Mouse (Mus musculus) CH12.LX (cell line): ENCODE measurements around the gene Plch2. TPM values are rescaled to one million over a fixed set of nuclear protein-coding genes. Genes with fewer than 3 reads are reported as not detected.

Experiments used
- DNase-seq: peaks from one replicate; pipeline ENCODE4 v3.0.0-alpha.2; 2013; ENCODE audit errors: extremely low read depth
- H3K27ac ChIP-seq: 2 replicates; pipeline ENCODE4 v1.5.1; 2012; ENCODE audit warnings: low read depth, mild to moderate bottlenecking, control low read depth, moderate library complexity; ENCODE audit not compliant: insufficient read depth
- H3K27me3 ChIP-seq: replicated peaks from 2 replicates; pipeline ENCODE3; 2012; ENCODE audit warnings: inconsistent platforms
- H3K36me3 ChIP-seq, 2 experiments: replicated peaks in 1 of 2; 2 replicates each; pipeline versions ENCODE3 to v1.6.1; 2012; ENCODE audit warnings: inconsistent platforms in 1 of 2, low read length in 1 of 2, mild to moderate bottlenecking in 1 of 2, mixed read lengths in 1 of 2, moderate library complexity in 1 of 2; ENCODE audit not compliant: control insufficient read depth in 1 of 2, insufficient read depth in 1 of 2
- H3K4me1 ChIP-seq, 2 experiments: 2 replicates each; pipeline ENCODE4 v1.6.1; 2012; ENCODE audit warnings: inconsistent platforms in 1 of 2, moderate library complexity in 1 of 2; ENCODE audit not compliant: insufficient read depth in 2 of 2, control insufficient read depth in 1 of 2
- H3K4me2 ChIP-seq: 2 replicates; pipeline ENCODE4 v1.6.1; 2012; ENCODE audit warnings: low read depth, mild to moderate bottlenecking, control low read depth; ENCODE audit not compliant: poor library complexity, insufficient read depth, severe bottlenecking
- H3K4me3 ChIP-seq, 3 experiments: fragments of 150-350 bp in 1 of 3; sonication (generic) in 1 of 3; replicated peaks in 1 of 3; 2 replicates each; pipeline versions ENCODE3 to v1.5.1; 2011 to 2012; ENCODE audit warnings: low read depth in 2 of 3, low read length in 2 of 3, mild to moderate bottlenecking in 2 of 3, moderate library complexity in 2 of 3, control low read depth in 1 of 3, improper control_type of control experiment in 1 of 3, inconsistent platforms in 1 of 3, mixed read lengths in 1 of 3; ENCODE audit not compliant: poor library complexity in 1 of 3
- H3K79me2 ChIP-seq: replicated peaks from 2 replicates; pipeline ENCODE4 v1.6.1; 2012; ENCODE audit warnings: mild to moderate bottlenecking, moderate library complexity; ENCODE audit not compliant: control insufficient read depth, poor library complexity, insufficient read depth, severe bottlenecking; ENCODE audit errors: extremely low read depth
- H3K9ac ChIP-seq: 2 replicates; pipeline ENCODE4 v1.6.1; 2012; ENCODE audit warnings: low read depth, mild to moderate bottlenecking, control low read depth, moderate library complexity; ENCODE audit not compliant: insufficient read depth
- H3K9me3 ChIP-seq: replicated peaks from 2 replicates; pipeline ENCODE3; 2012; ENCODE audit warnings: low read length, inconsistent platforms, mixed read lengths
- BHLHE40 ChIP-seq: IDR thresholded peaks from 2 replicates; pipeline ENCODE4 v1.6.1; 2011; ENCODE audit warnings: mild to moderate bottlenecking, low read depth, low read length, improper control_type of control experiment
- CHD1 ChIP-seq: IDR thresholded peaks from 2 replicates; pipeline ENCODE4 v1.6.1; 2012; ENCODE audit warnings: low read depth, low read length, improper control_type of control experiment, inconsistent platforms
- E2F4 ChIP-seq: IDR thresholded peaks from 2 replicates; pipeline ENCODE4 v1.6.1; 2011; ENCODE audit warnings: low read depth, low read length, improper control_type of control experiment; ENCODE audit not compliant: insufficient replicate concordance
- ELF1 ChIP-seq: IDR thresholded peaks from 2 replicates; pipeline ENCODE4 v1.6.1; 2014; ENCODE audit warnings: low read depth, mild to moderate bottlenecking, inconsistent platforms, low read length, improper control_type of control experiment
- EP300 ChIP-seq: IDR thresholded peaks from 2 replicates; pipeline ENCODE4 v1.6.1; 2011; ENCODE audit warnings: low read length, improper control_type of control experiment
- ETS1 ChIP-seq: conservative IDR thresholded peaks from 2 replicates; pipeline ENCODE4 v1.6.1; 2012; ENCODE audit warnings: low read depth, mild to moderate bottlenecking, inconsistent platforms, low read length, improper control_type of control experiment, moderate library complexity
- IRF4 ChIP-seq: IDR thresholded peaks from 2 replicates; pipeline ENCODE4 v1.6.1; 2014; ENCODE audit warnings: low read depth, mild to moderate bottlenecking, inconsistent platforms, low read length, improper control_type of control experiment
- JUN ChIP-seq: IDR thresholded peaks from 2 replicates; pipeline ENCODE4 v1.6.1; 2011; ENCODE audit warnings: low read depth, mild to moderate bottlenecking, low read length, improper control_type of control experiment, moderate library complexity; ENCODE audit not compliant: insufficient read depth
- JUND ChIP-seq: conservative IDR thresholded peaks from 2 replicates; pipeline ENCODE4 v1.6.1; 2011; ENCODE audit warnings: low read depth, low read length, improper control_type of control experiment
- KAT2A ChIP-seq: IDR thresholded peaks from 2 replicates; pipeline ENCODE4 v1.6.1; 2012; ENCODE audit warnings: low read length, improper control_type of control experiment, inconsistent platforms; ENCODE audit not compliant: insufficient replicate concordance
- MAFK ChIP-seq: IDR thresholded peaks from 2 replicates; pipeline ENCODE4 v1.6.1; 2011; ENCODE audit warnings: low read length, improper control_type of control experiment; ENCODE audit not compliant: insufficient replicate concordance
- MAX ChIP-seq: IDR thresholded peaks from 2 replicates; pipeline ENCODE4 v1.6.1; 2011; ENCODE audit warnings: low read length, improper control_type of control experiment
- MAZ ChIP-seq: IDR thresholded peaks from 2 replicates; pipeline ENCODE4 v1.6.1; 2012; ENCODE audit warnings: low read depth, mild to moderate bottlenecking, inconsistent platforms, low read length, improper control_type of control experiment, moderate library complexity
- MEF2A ChIP-seq: IDR thresholded peaks from 2 replicates; pipeline ENCODE4 v1.6.1; 2014; ENCODE audit warnings: low read depth, mild to moderate bottlenecking, inconsistent platforms, low read length, improper control_type of control experiment, borderline replicate concordance
- MXI1 ChIP-seq: IDR thresholded peaks from 2 replicates; pipeline ENCODE4 v1.6.1; 2011; ENCODE audit warnings: mild to moderate bottlenecking, low read depth, low read length, improper control_type of control experiment
- MYC ChIP-seq: IDR thresholded peaks from 2 replicates; pipeline ENCODE4 v1.6.1; 2011; ENCODE audit warnings: low read depth, mild to moderate bottlenecking, improper control_type of control experiment, low read length
- NELFE ChIP-seq: IDR thresholded peaks from 2 replicates; pipeline ENCODE4 v1.6.1; 2011; ENCODE audit warnings: low read depth, low read length, improper control_type of control experiment
- NRF1 ChIP-seq: IDR thresholded peaks from 2 replicates; pipeline ENCODE4 v1.6.1; 2014; ENCODE audit warnings: low read depth, mild to moderate bottlenecking, inconsistent platforms, low read length, improper control_type of control experiment, moderate library complexity
- PAX5 ChIP-seq: IDR thresholded peaks from 2 replicates; pipeline ENCODE4 v1.6.1; 2012; ENCODE audit warnings: low read length, inconsistent platforms, mixed read lengths
- POLR2A ChIP-seq: IDR thresholded peaks from 2 replicates; pipeline ENCODE4 v1.6.1; 2011; ENCODE audit warnings: low read depth, mild to moderate bottlenecking, improper control_type of control experiment, low read length
- POLR2AphosphoS2 ChIP-seq: IDR thresholded peaks from 2 replicates; pipeline ENCODE4 v1.6.1; 2011; ENCODE audit warnings: low read depth, low read length, improper control_type of control experiment
- RAD21 ChIP-seq: IDR thresholded peaks from 2 replicates; pipeline ENCODE4 v1.6.1; 2011; ENCODE audit warnings: low read depth, mild to moderate bottlenecking, low read length, improper control_type of control experiment, moderate library complexity
- SIN3A ChIP-seq: IDR thresholded peaks from 2 replicates; pipeline ENCODE4 v1.6.1; 2012; ENCODE audit warnings: low read length, improper control_type of control experiment, inconsistent platforms
- SMC3 ChIP-seq: IDR thresholded peaks from 2 replicates; pipeline ENCODE4 v1.6.1; 2011; ENCODE audit warnings: low read depth, low read length, improper control_type of control experiment
- UBTF ChIP-seq: IDR thresholded peaks from 2 replicates; pipeline ENCODE4 v1.6.1; 2012; ENCODE audit warnings: low read depth, mild to moderate bottlenecking, inconsistent platforms, low read length, improper control_type of control experiment, moderate library complexity
- USF1 ChIP-seq: IDR thresholded peaks from 2 replicates; pipeline ENCODE4 v1.6.1; 2014; ENCODE audit warnings: low read depth, mild to moderate bottlenecking, inconsistent platforms, low read length, improper control_type of control experiment
- USF2 ChIP-seq: conservative IDR thresholded peaks from 2 replicates; pipeline ENCODE4 v1.6.1; 2011; ENCODE audit warnings: low read depth, low read length, improper control_type of control experiment
- ZC3H11A ChIP-seq: IDR thresholded peaks from 2 replicates; pipeline ENCODE4 v1.6.1; 2012; ENCODE audit warnings: low read depth, mild to moderate bottlenecking, inconsistent platforms, low read length, improper control_type of control experiment
- ZMIZ1 ChIP-seq: IDR thresholded peaks from 2 replicates; pipeline ENCODE4 v1.6.1; 2012; ENCODE audit warnings: low read depth, mild to moderate bottlenecking, inconsistent platforms, low read length, improper control_type of control experiment
- ZNF384 ChIP-seq: IDR thresholded peaks from 2 replicates; pipeline ENCODE4 v1.6.1; 2012; ENCODE audit warnings: low read depth, low read length, improper control_type of control experiment, inconsistent platforms
- dilution Hi-C: fragments of 300-500 bp; cut with MboI; formaldehyde crosslinking; loops from 2 replicates; pipeline ENCODE4 v1.14.3; 2020; ENCODE audit warnings: low sequenced_read_pairs; ENCODE audit not compliant: extremely low pct_unique_long_range_greater_than_20kb, extremely low pct_ligation_motif_present
- in situ Hi-C: fragments of 300-500 bp; cut with MboI; formaldehyde crosslinking; loops from 3 replicates; pipeline ENCODE4 v1.14.3; 2019; ENCODE audit warnings: low sequenced_read_pairs, low pct_ligation_motif_present, low pct_unique_long_range_greater_than_20kb, mixed read lengths
- polyA plus RNA-seq: library from polyadenylated mRNA; unstranded; fragments of >175 nt; gene quantifications from 2 replicates; pipeline ENCODE4 v1.2.1, GENCODE M21; 2012; ENCODE audit warnings: low read depth; ENCODE audit not compliant: insufficient read length
- total RNA-seq, 2 experiments: library from RNA; depleted of rRNA; stranded (reverse); fragments of 300-350 nt in 1 of 2; fragments of >200 nt in 1 of 2; gene quantifications; 2 replicates each; pipeline ENCODE4 v1.2.3; 2012 to 2014

The Plch2 gene
- total and polyA plus RNA-seq, 3 experiments: 0.04 to 0.47 (median 0.17) TPM

GRCm38 (mm10) chr4:154944121-154944590 is 112.4 kb downstream of the Plch2 start (continued):
- TF ChIP-seq MAFK (no peak; the same call in 1 of the 2 replicates), NELFE (peak; percentile 57; the same call in 1 of the 2 replicates), KAT2A (0 out of 2 replicates have a peak, but pooled peaks have one; percentile 35), JUND (peak; percentile 54), CHD1 (0 out of 2 replicates have a peak, but pooled peaks have one; percentile 15), PAX5 (no peak), MYC (no peak; the same call in 1 of the 2 replicates), UBTF (no peak), E2F4 (no peak; the same call in 1 of the 2 replicates), IRF4 (peak; percentile 82; the same call in 1 of the 2 replicates), SMC3 (peak; percentile 99), BHLHE40 (peak; percentile 52; the same call in 1 of the 2 replicates), JUN (0 out of 2 replicates have a peak, but pooled peaks have one; percentile 16), POLR2AphosphoS2 (no peak), ZMIZ1 (no peak), MXI1 (no peak; the same call in none of the 2 replicates), EP300 (peak; percentile 69), MEF2A (peak; percentile 89), MAZ (no peak), RAD21 (peak; percentile 97), USF2 (no peak)

DNA sequence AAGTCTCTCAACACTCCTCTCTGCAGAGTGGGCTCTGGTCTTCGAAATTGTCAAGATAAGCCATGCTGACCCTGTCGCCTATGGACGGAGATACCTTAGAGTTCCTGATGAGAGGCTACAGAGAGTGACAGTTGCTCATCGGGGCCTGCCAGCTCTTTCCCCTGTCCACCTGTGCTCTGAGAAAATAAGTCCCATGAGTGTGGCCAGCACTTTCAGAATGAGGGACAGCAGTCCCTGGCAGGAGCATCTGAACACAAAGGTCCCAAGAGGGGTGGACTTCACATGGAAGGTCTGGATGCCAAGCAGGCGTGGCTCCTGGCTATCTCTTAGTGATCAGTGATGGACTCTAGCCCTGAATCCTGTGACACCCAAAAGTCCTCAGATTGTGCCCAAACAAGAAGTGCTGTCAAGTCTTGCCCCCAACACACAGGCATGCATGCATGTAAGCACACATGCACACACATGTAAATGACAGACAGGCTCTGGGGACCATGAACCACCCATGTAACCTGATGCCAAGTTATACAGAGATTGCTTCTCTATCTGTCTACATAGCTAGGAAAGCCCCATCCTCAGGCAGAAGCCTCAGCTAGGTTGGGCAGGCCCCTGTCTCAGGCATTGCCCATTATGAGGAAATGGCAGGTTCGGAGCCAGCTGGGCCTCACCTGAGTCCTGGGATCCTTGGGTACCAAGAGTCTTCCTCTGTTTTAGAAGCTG is 113.1 kb downstream of the Plch2 start:
- no peaks in the 10 kb centered on the region for H3K79me2 ChIP-seq
- H3K27me3 ChIP-seq: no peaks in the 10 kb centered on the region
- H3K36me3 ChIP-seq: no peaks in the 10 kb centered on the region
- H3K4me3 ChIP-seq: peak overlapping the region; percentile 8 to 36 (median 18)
- peaks cover 29 to 49% of the 10 kb centered on the region in 2 experiments for H3K4me1 ChIP-seq
- DNase-seq: peak; percentile 72
- in situ Hi-C loops (loop anchor here (5.0 to 25.0 kb wide), 4 partner anchors 36 to 806 kb away; partner anchors contain the start of genes Trp73 and Wrap73), dilution Hi-C loops (no loop called here)
- H3K9ac ChIP-seq: no peak overlapping the region; the same call in 1 of the 2 replicates
- peaks cover 7% of the 10 kb centered on the region for H3K9me3 ChIP-seq
- peak overlapping the region; percentile 95 for H3K27ac ChIP-seq
- TF ChIP-seq SIN3A (peak; percentile 73), ELF1 (peak; percentile 25; the same call in 1 of the 2 replicates), ZNF384 (no peak), ETS1 (peak; percentile 37), USF1 (no peak), MYC (peak; percentile 40; the same call in 1 of the 2 replicates), ZC3H11A (no peak), ZMIZ1 (no peak), NRF1 (no peak), MEF2A (no peak), BHLHE40 (peak; percentile 76), MXI1 (peak; percentile 61), PAX5 (no peak), POLR2A (no peak), MAX (peak; percentile 50; the same call in 1 of the 2 replicates), MAFK (no peak; the same call in 1 of the 2 replicates), MAZ (peak; percentile 58; the same call in 1 of the 2 replicates)
- peak overlapping the region; percentile 47 for H3K4me2 ChIP-seq
